Mouse (Mus musculus): ENCODE measurements at regions not wholly inside any gene's neighbourhood (a gene's known extent, or its start where the extent isn't known, plus 50 kb on each side); places are given as distances from the start of the nearest gene placed in this dataset.
"Not testable (repeated sequence)": the region's sequence is repeated elsewhere in the genome, so short reads cannot be mapped to it uniquely, and the experiment has no call there.

DNA sequence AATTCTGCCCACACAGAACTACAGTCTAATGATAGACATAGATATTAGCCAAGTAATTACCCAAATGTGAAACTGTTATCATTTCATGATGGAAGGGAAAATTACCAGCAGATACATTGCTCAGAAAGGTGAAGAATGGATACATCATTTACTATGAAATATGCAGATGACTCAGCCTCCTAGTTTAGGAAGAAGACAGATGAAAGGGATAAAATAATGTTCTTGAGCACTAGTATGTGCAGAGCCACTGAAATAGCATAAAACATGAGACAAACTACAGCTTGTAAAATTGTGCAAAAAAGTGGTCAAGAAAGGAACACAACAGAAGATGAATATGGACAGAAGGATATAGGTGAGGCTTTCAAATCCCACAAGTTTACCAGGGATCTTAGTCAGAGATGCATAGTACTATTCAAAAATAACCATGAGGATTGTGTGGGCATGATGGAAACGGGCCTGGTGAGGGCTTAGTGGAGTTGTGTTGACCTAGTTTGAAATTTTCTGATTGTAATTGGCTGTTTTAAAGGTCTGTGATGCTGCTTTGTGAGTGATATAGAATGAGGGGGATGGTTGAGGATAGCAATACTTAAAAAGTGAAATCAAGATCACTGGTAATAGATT lies 883.3 kb downstream of the Dnajb9 start:
- Histone ChIP-seq H3K4me1 (replicated peaks) (no peaks in the 10 kb centered on the region), H3K27me3 (no peaks in the 10 kb centered on the region), H3K9me3 (no peaks in the 10 kb centered on the region), H3K4me2 (no peak overlapping the region), H3K4me3 (no peak overlapping the region), H3K9ac (no peak overlapping the region), H3K27ac (replicated peaks) (no peak overlapping the region), H3K36me3 (no peaks in the 10 kb centered on the region)
- 79% methylated on average over 1 of the region's 1 CpGs for WGBS
- ATAC-seq (ENCODE audit: low read depth), result no peak

DNA sequence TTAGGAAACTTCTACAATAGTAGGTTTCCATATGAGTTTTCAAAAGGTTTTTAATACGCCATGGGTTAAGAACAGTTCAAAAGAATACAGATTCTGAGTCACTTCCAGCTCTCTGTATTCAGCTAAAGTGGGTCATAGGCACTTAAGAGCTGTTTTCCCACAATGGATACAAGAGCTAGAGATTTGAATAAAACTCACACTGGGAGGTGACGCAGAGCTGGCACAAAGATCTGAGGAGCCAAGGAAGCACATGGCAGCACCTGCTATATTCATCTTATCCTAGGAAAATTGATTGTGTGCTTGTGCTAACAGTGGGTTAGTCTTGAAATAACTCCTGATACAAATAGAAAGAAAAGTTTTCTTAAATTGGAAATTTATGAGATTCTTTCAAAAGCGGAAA lies 899.8 kb downstream of the Dnajb9 start:
- 85% methylated on average over 3 of the region's 3 CpGs for WGBS
- H3K4me2 ChIP-seq, result no peak overlapping the region
- no peak for ATAC-seq (ENCODE audit: low read depth)

GRCm38 (mm10) chr12:43306502-43307051 lies 903.5 kb downstream of the Dnajb9 start:
- Histone ChIP-seq H3K4me3 (no peak overlapping the region), H3K27me3 (no peaks in the 10 kb centered on the region), H3K27ac (replicated peaks) (no peak overlapping the region), H3K9me3 (no peaks in the 10 kb centered on the region), H3K9ac (no peak overlapping the region), H3K4me2 (no peak overlapping the region), H3K4me1 (replicated peaks) (no peaks in the 10 kb centered on the region), H3K36me3 (no peaks in the 10 kb centered on the region)
- peak; percentile 80 for ATAC-seq (ENCODE audit: low read depth)
- WGBS, result 47% methylated on average over 1 of the region's 1 CpGs

More for the DNA sequence above, 899.8 kb downstream of the Dnajb9 start:
- no peak overlapping the region for H3K27ac ChIP-seq (replicated peaks)
- no peaks in the 10 kb centered on the region for H3K9me3 ChIP-seq
- H3K4me1 ChIP-seq (replicated peaks), result no peaks in the 10 kb centered on the region
- H3K27me3 ChIP-seq, result no peaks in the 10 kb centered on the region
- H3K9ac ChIP-seq, result no peak overlapping the region
- no peaks in the 10 kb centered on the region for H3K36me3 ChIP-seq
- no peak overlapping the region for H3K4me3 ChIP-seq

DNA sequence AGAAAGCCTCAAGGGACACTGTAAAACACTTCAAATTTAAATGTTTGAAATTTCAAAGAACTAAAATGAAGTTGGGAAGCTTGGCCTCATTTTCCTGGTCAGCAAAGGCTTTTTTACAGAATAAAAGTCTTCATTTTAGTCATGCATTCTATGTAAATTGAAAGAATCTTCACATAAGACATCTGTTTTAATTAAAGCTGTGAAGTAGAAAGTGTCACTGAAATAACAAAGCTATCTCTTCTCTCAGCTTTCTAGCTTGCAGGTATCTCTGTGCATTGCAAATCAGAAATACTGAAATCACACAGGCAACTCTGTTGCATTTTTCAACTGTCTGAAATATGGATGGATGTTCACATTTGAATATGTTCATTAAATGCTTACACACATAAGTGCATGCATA lies 909.6 kb downstream of the Dnajb9 start:
- H3K9ac ChIP-seq, result no peak overlapping the region
- H3K36me3 ChIP-seq, result no peaks in the 10 kb centered on the region
- H3K4me1 ChIP-seq (replicated peaks), result no peaks in the 10 kb centered on the region
- ATAC-seq (ENCODE audit: low read depth), result no peak
- H3K4me2 ChIP-seq, result no peak overlapping the region
- no peaks in the 10 kb centered on the region for H3K27me3 ChIP-seq
- no peaks in the 10 kb centered on the region for H3K9me3 ChIP-seq
- H3K27ac ChIP-seq (replicated peaks), result no peak overlapping the region
- no peak overlapping the region for H3K4me3 ChIP-seq

- H3K4me3 ChIP-seq, result no peak overlapping the region
- no peaks in the 10 kb centered on the region for H3K27me3 ChIP-seq
- H3K27ac ChIP-seq (replicated peaks), result no peak overlapping the region
- ATAC-seq (ENCODE audit: low read depth), result 0 out of 2 replicates have a peak, but pooled peaks have one; percentile 32
- no peaks in the 10 kb centered on the region for H3K4me1 ChIP-seq (replicated peaks)
- H3K9ac ChIP-seq, result no peak overlapping the region
- no peaks in the 10 kb centered on the region for H3K9me3 ChIP-seq
- no peaks in the 10 kb centered on the region for H3K36me3 ChIP-seq
- WGBS, result 35% methylated on average over 4 of the region's 4 CpGs
- no peak overlapping the region for H3K4me2 ChIP-seq
These were observed 929.7 kb downstream of the Dnajb9 start for GRCm38 (mm10) chr12:43280442-43280841.

GRCm38 (mm10) chr12:43265016-43265415 lies 945.1 kb downstream of the Dnajb9 start:
- H3K27me3 ChIP-seq, result no peaks in the 10 kb centered on the region
- no peak overlapping the region for H3K4me2 ChIP-seq
- H3K9ac ChIP-seq, result no peak overlapping the region
- H3K27ac ChIP-seq (replicated peaks), result no peak overlapping the region
- no peaks in the 10 kb centered on the region for H3K4me1 ChIP-seq (replicated peaks)
- WGBS, result 73% methylated on average over 1 of the region's 1 CpGs
- no peak for ATAC-seq (ENCODE audit: low read depth)
- no peak overlapping the region for H3K4me3 ChIP-seq
- H3K9me3 ChIP-seq, result no peaks in the 10 kb centered on the region
- no peaks in the 10 kb centered on the region for H3K36me3 ChIP-seq

DNA sequence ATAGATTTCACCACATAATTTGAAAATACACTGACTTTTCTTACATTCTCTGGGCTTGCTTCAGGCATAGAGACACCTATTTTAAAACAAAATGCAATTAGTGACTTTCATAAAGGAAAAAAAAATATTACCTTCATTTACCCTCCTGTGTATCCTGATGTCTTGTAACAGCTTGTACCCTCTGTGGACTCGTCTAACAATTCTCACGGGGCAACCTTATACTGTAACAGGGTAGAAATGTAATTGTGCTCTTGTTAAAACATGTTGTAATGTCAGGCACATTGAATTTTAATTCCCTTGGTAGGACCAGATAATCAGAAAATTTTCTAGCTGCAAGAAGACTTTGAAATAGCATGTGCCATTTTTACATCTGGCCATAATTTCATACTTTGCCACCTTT lies 946.3 kb downstream of the Dnajb9 start:
- 67% methylated on average over 2 of the region's 2 CpGs for WGBS
- H3K36me3 ChIP-seq, result no peaks in the 10 kb centered on the region
- H3K9me3 ChIP-seq, result no peaks in the 10 kb centered on the region
- no peaks in the 10 kb centered on the region for H3K27me3 ChIP-seq
- no peak overlapping the region for H3K4me2 ChIP-seq
- no peak overlapping the region for H3K27ac ChIP-seq (replicated peaks)
- no peak overlapping the region for H3K4me3 ChIP-seq
- no peaks in the 10 kb centered on the region for H3K4me1 ChIP-seq (replicated peaks)
- H3K9ac ChIP-seq, result no peak overlapping the region
- no peak for ATAC-seq (ENCODE audit: low read depth)

DNA sequence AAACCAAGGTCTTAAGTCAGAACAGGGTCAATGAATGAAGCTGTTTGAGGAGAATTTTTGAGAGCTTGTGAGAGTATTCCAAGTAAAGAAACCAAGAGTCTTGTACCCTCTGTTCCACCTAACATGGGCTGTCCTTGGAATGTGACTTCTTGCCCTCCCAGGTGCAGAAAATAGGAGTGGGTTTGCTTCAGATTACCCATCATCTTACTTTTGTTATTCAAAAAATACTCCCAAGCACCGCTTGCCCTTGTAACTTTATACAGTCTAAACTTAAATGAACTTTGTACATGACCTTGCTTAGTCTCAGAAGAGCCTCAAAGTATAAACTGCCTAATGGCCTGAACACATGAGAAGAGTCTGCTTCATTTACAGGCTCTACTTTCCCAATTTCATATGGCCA lies 984.2 kb downstream of the Dnajb9 start:
- H3K9me3 ChIP-seq, result no peaks in the 10 kb centered on the region
- H3K4me1 ChIP-seq (replicated peaks), result peaks cover 10% of the 10 kb centered on the region
- H3K9ac ChIP-seq, result no peak overlapping the region
- no peaks in the 10 kb centered on the region for H3K36me3 ChIP-seq
- no peak overlapping the region for H3K27ac ChIP-seq (replicated peaks)
- no peak overlapping the region for H3K4me2 ChIP-seq
- H3K27me3 ChIP-seq, result no peaks in the 10 kb centered on the region
- ATAC-seq (ENCODE audit: low read depth), result no peak
- no peak overlapping the region for H3K4me3 ChIP-seq
- 87% methylated on average over 1 of the region's 1 CpGs for WGBS

GRCm38 (mm10) chr12:43223768-43224435 lies 986.2 kb downstream of the Dnajb9 start:
- no peak overlapping the region for H3K27ac ChIP-seq (replicated peaks)
- no peaks in the 10 kb centered on the region for H3K9me3 ChIP-seq
- peaks cover 10% of the 10 kb centered on the region for H3K4me1 ChIP-seq (replicated peaks)
- H3K9ac ChIP-seq, result no peak overlapping the region
- H3K4me3 ChIP-seq, result no peak overlapping the region
- peak; percentile 75 for ATAC-seq (ENCODE audit: low read depth)
- no peaks in the 10 kb centered on the region for H3K27me3 ChIP-seq
- H3K4me2 ChIP-seq, result peak overlapping the region; percentile 31
- WGBS, result 16% methylated on average over 8 of the region's 8 CpGs
- no peaks in the 10 kb centered on the region for H3K36me3 ChIP-seq

- H3K9ac ChIP-seq; H3K36me3 ChIP-seq; ATAC-seq (ENCODE audit: low read depth); H3K4me3 ChIP-seq; H3K27ac ChIP-seq (replicated peaks); H3K9me3 ChIP-seq; H3K4me2 ChIP-seq; H3K4me1 ChIP-seq (replicated peaks); H3K27me3 ChIP-seq: not testable (repeated sequence)
- 88% methylated on average over 3 of the region's 3 CpGs for WGBS
These were observed 997.8 kb downstream of the Dnajb9 start for GRCm38 (mm10) chr12:43212341-43212740.

DNA sequence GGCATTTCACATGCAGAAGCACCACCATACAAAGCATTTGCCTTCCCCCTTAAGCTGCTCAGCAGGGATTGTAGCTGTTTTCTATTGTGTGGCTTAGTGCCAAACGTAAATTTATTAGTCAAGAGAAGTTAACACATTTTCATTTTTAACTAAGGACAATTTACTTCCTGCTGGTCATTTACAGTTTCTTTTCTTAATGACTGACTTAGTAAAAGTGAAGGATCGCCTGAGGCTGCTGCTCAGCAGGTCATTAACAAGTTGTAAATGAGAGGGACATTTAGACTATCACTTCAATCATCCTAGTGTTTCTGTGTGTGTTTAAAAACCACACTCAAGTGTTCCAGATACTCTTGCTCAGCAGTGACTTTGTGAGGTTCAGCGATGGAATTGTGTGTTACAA lies 1005.5 kb downstream of the Dnajb9 start:
- Histone ChIP-seq H3K4me3 (no peak overlapping the region), H3K9ac (no peak overlapping the region), H3K27me3 (no peaks in the 10 kb centered on the region), H3K9me3 (no peaks in the 10 kb centered on the region), H3K4me2 (no peak overlapping the region), H3K27ac (replicated peaks) (no peak overlapping the region; the same call in 1 of the 2 replicates), H3K4me1 (replicated peaks) (no peaks in the 10 kb centered on the region), H3K36me3 (no peaks in the 10 kb centered on the region)
- ATAC-seq (ENCODE audit: low read depth), result no peak
- WGBS, result 8% methylated on average over 3 of the region's 3 CpGs
